Mouse (Mus musculus): Measurements from ENCODE around the gene Gpr62. TPM values are rescaled to one million over a fixed set of nuclear protein-coding genes. Genes with fewer than 3 reads are reported as not detected.

The Gpr62 gene
- total RNA-seq, 2 experiments from 2014 or later, result 7.7 to 8.6 TPM

- intact Hi-C loops (cut with DNase I), result loop anchor here (2.0 to 5.0 kb wide), 4 partner anchors 27 to 187 kb away; partner anchors contain the start of genes Dusp7 and Rpl29
- no peak for DNase-seq (ENCODE audit: low spot score in 2 of 2)
These were observed 10.5 kb upstream of the Gpr62 start for GRCm38 (mm10) chr9:106476002-106476923.

- no peak for DNase-seq (ENCODE audit: low spot score in 2 of 2)
- intact Hi-C loops (cut with DNase I), result loop anchor here (2.0 to 5.0 kb wide), 4 partner anchors 27 to 187 kb away; partner anchors contain the start of genes Dusp7 and Rpl29
These were observed 9.9 kb upstream of the Gpr62 start, which contains the start of gene Rrp9 for GRCm38 (mm10) chr9:106475663-106476001. TSS of gene Rrp9 (plus strand) at chr9:106475963.

GRCm38 (mm10) chr9:106475046-106475445 lies 9.3 kb upstream of the Gpr62 start:
- intact Hi-C loops (cut with DNase I), result loop anchor here (5.0 kb wide), 1 partner anchor 108 kb away; the partner anchor contains the start of gene Dusp7
- no peak for DNase-seq (ENCODE audit: low spot score in 2 of 2)

- no peak for DNase-seq (ENCODE audit: low spot score in 2 of 2)
- intact Hi-C loops (cut with DNase I), result no loop called here
These were observed 8.7 kb upstream of the Gpr62 start for GRCm38 (mm10) chr9:106474456-106474855.

- no peak for DNase-seq (ENCODE audit: low spot score in 2 of 2)
These were observed 8.0 kb upstream of the Gpr62 start for GRCm38 (mm10) chr9:106473753-106474105.

GRCm38 (mm10) chr9:106473081-106473752 lies 7.5 kb upstream of the Gpr62 start:
- no peak for DNase-seq (ENCODE audit: low spot score in 2 of 2)
- intact Hi-C loops (cut with DNase I), result no loop called here

More at GRCm38 (mm10) chr9:106473753-106474105, 8.0 kb upstream of the Gpr62 start:
- intact Hi-C loops (cut with DNase I), result no loop called here

GRCm38 (mm10) chr9:106472321-106472720 lies 6.6 kb upstream of the Gpr62 start:
- DNase-seq (ENCODE audit: low spot score in 2 of 2), result no peak
- intact Hi-C loops (cut with DNase I), result no loop called here

- intact Hi-C loops (cut with DNase I), result no loop called here
- DNase-seq (ENCODE audit: low spot score in 2 of 2), result peak in 1 of 2 experiments; percentile 59
These were observed 6.2 kb upstream of the Gpr62 start for GRCm38 (mm10) chr9:106471892-106472291.

GRCm38 (mm10) chr9:106470991-106471750 lies 5.4 kb upstream of the Gpr62 start:
- peak in 1 of 2 experiments; percentile 50 for DNase-seq (ENCODE audit: low spot score in 2 of 2)
- intact Hi-C loops (cut with DNase I), result no loop called here

- DNase-seq (ENCODE audit: low spot score in 2 of 2), result no peak
- intact Hi-C loops (cut with DNase I), result no loop called here
These were observed 4.0 kb upstream of the Gpr62 start for GRCm38 (mm10) chr9:106469776-106470175.

- no peak for DNase-seq (ENCODE audit: low spot score in 2 of 2)
These were observed 3.6 kb upstream of the Gpr62 start for GRCm38 (mm10) chr9:106469317-106469716.

GRCm38 (mm10) chr9:106467746-106468145 lies 2.0 kb upstream of the Gpr62 start:
- intact Hi-C loops (cut with DNase I), result no loop called here

More at GRCm38 (mm10) chr9:106469317-106469716, 3.6 kb upstream of the Gpr62 start:
- intact Hi-C loops (cut with DNase I), result no loop called here

GRCm38 (mm10) chr9:106466721-106467120 lies 983 bp upstream of the Gpr62 start:
- no peak for DNase-seq (ENCODE audit: low spot score in 2 of 2)
- intact Hi-C loops (cut with DNase I), result no loop called here

More at GRCm38 (mm10) chr9:106467746-106468145, 2.0 kb upstream of the Gpr62 start:
- DNase-seq (ENCODE audit: low spot score in 2 of 2), result no peak

GRCm38 (mm10) chr9:106464751-106465541 lies 792 bp downstream of the Gpr62 start:
- intact Hi-C loops (cut with DNase I), result no loop called here
- peak; percentile 78 to 85 for DNase-seq (ENCODE audit: low spot score in 2 of 2)

- DNase-seq (ENCODE audit: low spot score in 2 of 2), result no peak
These were observed 2.3 kb downstream of the Gpr62 start for GRCm38 (mm10) chr9:106463122-106464063.

GRCm38 (mm10) chr9:106462430-106462800 lies 3.3 kb downstream of the Gpr62 start:
- no peak for DNase-seq (ENCODE audit: low spot score in 2 of 2)
- intact Hi-C loops (cut with DNase I), result no loop called here

More at GRCm38 (mm10) chr9:106463122-106464063, 2.3 kb downstream of the Gpr62 start:
- intact Hi-C loops (cut with DNase I), result no loop called here

GRCm38 (mm10) chr9:106461641-106462429 lies 3.9 kb downstream of the Gpr62 start:
- DNase-seq (ENCODE audit: low spot score in 2 of 2), result no peak
- intact Hi-C loops (cut with DNase I), result no loop called here

Data from left cerebral cortex, postnatal 25 days (tissue).